Mouse (Mus musculus) layer of hippocampus, adult 9-10 months (tissue): Measurements from ENCODE around the gene Lcn8.

Source experiments
- DNase-seq: peaks from one replicate; pipeline ENCODE4 v3.0.0; 2022; ENCODE audit warnings: low spot score

The Lcn8 gene

DNA sequence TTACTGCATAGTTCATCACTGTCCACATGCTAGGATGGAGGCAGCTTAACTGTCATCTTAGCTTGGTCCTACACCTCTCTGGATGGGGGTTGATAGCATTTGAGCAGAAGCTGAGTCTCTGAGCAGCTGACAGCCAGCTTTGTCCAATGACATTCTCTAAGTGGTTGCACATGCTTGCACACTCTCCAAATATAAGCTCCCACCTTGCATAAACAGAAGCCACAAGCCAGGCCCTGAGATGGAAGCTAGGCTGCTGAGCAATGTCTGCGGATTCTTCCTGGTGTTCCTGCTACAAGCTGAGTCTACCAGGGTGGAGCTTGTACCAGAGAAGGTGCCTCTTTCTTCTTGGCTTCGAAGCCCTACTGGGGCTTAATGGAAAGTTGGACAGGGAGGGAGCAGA lies at the start of gene Lcn8:
TSS of gene Lcn8 (plus strand) at position 219 of the 400 bp plus-strand sequence.
- DNase-seq: no peak

GRCm38 (mm10) chr2:25607761-25608622 lies 44.9 kb upstream of the Lcn8 start, which contains the start of gene Rabl6:
TSS of gene Rabl6 (minus strand) at chr2:25608521.
- DNase-seq: peak; percentile 71

GRCm38 (mm10) chr2:25608671-25609070 lies 44.2 kb upstream of the Lcn8 start:
- DNase-seq: no peak

DNA sequence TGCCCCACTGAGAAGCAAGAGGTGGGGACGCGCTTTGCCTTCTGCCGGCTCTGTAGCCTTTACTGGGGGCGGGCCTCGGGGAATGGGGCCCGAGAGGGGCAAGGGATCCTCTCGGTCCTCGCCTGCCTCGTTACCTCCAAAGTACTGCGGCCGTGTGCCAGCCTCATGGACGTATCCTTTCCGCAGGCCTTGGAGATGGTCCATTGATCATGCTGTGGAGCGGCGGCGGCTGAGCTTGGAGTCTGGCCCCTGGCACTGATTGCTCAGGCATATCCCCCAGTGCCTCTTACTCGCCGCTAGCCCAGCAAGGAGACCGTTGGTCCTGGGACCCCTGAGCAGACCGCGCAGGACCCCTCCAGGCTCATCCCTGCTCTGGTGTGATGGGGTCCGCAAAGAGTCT lies 36.5 kb upstream of the Lcn8 start:
- DNase-seq: no peak

DNA sequence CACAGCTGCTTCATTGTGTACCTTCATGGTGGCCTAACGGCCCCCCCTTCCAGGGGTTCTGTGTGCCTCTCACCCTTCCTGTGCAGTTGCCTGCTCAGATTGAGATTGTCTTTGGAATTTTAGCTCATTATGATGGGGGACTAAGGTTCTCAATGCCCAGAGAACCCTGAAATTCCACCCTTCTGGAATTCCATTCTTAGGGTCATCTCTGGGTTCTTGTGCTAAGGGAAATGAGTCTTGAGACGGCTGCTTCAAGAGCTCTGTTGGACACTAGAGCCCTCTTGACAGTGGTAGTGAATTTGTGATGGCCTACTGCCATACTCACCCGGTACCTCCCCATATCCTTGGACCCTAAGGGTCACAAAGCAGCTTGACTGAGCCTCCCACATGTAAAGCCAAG lies 35.3 kb upstream of the Lcn8 start, which contains the start of gene Ccdc183:
TSS of gene Ccdc183 (minus strand) at position 101 of the 400 bp plus-strand sequence.
- no peak for DNase-seq

DNA sequence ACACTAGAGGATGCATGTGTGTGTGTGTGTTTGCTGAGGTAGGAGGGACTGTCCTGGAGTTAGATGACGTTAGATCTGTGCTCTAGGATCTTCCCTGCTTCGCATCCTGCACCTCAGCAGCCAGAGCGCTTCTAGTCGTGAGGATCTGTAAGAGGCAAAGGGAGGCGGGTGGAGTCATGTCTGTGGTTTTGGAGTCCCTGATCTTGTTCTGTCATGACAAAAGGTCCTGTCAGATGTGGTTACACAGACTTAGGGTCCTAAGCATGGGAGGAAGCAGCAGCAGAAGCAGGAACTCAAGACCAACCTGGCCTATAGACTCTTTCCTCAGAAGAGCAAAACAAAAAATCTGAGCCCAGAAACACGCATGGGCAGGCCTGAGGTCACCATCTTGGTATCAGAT lies 32.5 kb upstream of the Lcn8 start:
- DNase-seq: no peak

GRCm38 (mm10) chr2:25620852-25621228 lies 32.1 kb upstream of the Lcn8 start:
- no peak for DNase-seq

DNA sequence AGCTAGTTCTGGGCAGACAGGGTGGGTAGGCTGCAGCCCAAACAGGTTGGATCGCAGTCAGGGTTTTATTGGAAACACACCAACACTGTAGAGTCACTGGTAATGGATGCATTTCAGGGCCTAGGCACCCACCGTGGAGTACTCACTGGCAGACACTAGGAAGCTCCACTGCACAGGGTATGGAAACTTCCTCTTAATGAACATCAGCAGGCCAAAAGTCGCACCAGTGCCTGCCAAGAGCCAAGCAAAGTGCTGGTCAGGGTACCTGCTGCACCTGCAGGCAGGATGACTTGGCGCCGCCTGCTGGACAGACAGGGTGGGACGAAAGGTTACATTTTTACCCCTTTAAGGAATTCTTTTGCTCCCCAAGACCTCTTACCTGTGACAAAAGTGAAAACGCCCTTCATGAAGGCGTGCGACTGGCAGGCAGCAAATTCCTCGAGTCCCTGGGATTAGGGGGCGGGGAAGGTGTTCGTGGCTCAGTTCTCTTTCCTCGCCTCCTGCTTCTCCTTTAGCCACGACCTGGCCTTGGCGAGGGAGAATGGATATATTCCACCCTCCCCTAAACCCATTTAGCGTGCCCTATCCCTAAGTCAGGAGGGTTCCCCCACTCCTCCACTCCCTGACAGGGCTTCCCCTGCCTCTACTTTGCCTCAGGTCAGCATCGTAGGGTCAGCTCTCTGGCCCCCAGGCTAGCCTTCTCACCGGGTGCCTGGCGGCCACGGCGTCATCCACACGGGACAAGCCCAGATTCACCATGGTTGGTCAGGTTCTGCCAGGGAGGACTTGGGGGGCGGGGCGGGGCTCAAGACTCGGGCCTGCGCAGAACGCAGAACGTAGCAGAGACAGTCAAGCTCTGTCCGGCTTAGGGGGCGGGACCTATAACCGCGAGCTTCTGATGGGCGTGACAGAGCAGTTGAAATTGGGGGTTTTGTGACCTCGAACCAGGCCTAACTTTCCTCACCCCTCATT lies 31.4 kb upstream of the Lcn8 start, which contains the start of gene Tmem141:
TSS of gene Tmem141 (minus strand) at position 777 of the 972 bp plus-strand sequence.
- peak; percentile 37 for DNase-seq

- DNase-seq: no peak
Measured at GRCm38 (mm10) chr2:25625986-25626385, 26.9 kb upstream of the Lcn8 start.

DNA sequence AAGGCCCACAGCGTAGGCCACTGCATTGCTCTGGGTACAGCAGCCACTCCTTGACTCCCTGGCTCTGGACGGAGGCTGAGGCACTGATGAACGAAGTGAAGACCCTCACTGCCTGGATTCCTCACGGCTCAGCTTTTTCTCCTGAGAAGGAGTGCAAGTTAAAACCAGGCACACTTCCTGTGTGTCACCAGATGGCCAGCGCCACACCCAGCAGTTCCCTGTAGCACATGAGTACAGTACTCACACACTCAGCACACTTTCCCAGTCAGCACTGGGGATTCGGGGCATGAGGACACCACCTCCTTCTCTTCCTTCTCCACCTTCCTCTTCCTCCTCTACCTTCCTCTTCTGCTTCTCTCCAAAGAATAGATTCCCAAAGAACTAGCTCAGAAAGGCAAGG lies 25.1 kb upstream of the Lcn8 start, which contains the start of gene Fcna:
TSS of gene Fcna (minus strand) at position 220 of the 400 bp plus-strand sequence.
- no peak for DNase-seq

DNA sequence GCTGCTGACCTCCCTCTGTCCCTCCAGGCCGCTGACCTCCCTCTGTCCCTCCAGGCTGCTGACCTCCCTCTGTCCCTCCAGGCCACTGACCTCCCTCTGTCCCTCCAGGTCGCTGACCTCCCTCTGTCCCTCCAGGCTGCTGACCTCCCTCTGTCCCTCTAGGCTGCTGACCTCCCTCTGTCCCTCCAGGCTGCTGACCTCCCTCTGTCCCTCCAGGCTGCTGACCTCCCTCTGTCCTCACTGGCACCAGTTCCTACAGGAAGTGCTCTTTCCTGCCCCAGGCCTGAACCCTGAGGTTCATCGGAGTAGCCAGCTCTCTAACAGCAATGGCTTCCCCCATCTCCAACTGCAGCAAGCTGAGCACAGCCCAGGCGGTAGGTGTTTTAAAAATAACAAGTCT lies 24.2 kb upstream of the Lcn8 start:
- no peak for DNase-seq

GRCm38 (mm10) chr2:25633616-25634015 lies 19.3 kb upstream of the Lcn8 start:
- DNase-seq: no peak

GRCm38 (mm10) chr2:25634046-25634445 lies 18.9 kb upstream of the Lcn8 start:
- DNase-seq: no peak

DNA sequence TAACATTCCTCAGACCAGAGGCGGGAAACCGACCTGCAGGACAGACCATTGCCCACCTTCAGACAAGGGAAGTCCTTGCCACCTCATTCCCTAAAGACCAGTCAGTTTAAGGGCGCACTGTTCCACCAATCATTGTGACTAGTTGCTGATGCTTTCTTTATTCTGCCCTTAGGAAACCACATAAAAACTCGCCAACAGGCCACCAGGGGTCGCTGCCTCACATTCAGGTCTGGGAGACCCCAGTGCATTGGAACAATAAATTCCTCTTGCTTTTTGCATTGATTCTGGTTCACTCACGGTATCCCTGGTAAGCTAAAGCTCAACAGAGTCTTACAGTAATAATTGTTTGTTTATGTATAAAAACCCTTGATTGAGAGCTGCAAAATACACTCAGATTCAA lies 13.0 kb upstream of the Lcn8 start:
- DNase-seq: no peak

- DNase-seq: no peak
Measured at GRCm38 (mm10) chr2:25654502-25654901, 1.6 kb downstream of the Lcn8 start.

- DNase-seq: no peak
Measured at GRCm38 (mm10) chr2:25656691-25657090, 3.8 kb downstream of the Lcn8 start.

DNA sequence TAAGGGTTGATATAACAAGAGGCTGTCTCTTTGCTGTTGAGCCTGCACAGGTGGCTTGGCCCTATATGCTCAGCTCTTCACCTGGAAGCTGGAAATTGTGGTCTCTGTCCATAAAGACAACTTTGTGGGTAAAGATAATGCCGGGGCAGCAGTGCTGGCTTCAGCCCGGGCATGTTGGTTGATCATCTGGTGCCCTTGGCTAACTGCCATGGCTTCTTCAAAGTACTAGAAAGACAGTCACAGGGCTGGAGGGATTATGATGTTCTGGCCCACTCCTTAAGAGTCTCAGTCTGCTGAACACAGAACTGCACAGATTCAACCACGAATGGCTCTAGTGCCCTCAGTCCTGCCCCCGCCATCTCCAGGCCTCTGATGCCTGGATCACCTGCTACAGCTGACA lies 4.3 kb downstream of the Lcn8 start:
- DNase-seq: no peak

GRCm38 (mm10) chr2:25657652-25658051 lies 4.7 kb downstream of the Lcn8 start, which contains the start of gene Lcn5:
TSS of gene Lcn5 (plus strand) at chr2:25657952.
- no peak for DNase-seq

DNA sequence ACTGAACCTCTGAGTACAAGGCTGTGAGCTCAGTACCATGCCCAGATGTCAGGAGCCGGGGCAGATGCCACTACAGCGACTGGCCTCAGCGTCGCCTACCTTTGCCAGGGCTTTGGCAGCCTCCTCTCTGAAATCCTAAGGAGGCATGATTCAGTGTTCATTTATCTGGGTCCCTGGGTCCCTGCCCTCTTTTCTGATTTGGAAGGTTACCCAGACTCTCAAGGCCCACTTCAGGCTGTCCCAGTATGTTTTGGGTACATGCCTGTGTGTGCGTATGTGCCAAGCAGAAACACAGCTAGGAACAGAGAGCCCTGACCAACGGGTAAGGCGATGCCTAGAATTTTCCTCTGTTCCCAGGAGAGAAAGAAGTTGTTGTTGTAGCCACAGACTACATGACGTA lies 7.4 kb downstream of the Lcn8 start:
- DNase-seq: no peak

GRCm38 (mm10) chr2:25661245-25661970 lies 8.5 kb downstream of the Lcn8 start:
- no peak for DNase-seq

- DNase-seq: peak; percentile 15
Measured at GRCm38 (mm10) chr2:25663511-25663910, 10.6 kb downstream of the Lcn8 start.

DNA sequence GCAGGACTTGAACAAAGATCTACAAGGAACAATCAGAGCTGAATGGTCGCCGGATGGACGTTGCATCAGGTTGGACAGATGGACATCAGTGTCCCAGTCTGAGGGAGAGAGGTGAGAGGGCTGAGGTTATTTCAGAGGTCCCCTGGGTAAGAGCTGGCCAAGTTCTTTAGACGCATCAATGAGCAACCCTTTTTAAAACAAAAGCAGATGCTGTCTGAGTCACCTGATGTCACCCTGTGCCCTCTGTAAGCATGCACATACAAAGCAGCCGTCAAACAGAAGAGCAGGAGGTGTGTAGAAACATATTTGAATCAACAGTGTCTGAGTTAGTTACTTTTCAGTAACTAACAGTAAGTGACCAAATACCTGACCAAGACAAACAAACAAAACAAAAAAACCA lies 11.2 kb downstream of the Lcn8 start:
- no peak for DNase-seq
